Mouse (Mus musculus) bone marrow macrophage, adult 2 months (primary cell): ENCODE measurements at regions not wholly inside any gene's neighbourhood (a gene's known extent, or its start where the extent isn't known, plus 50 kb on each side); places are given as distances from the start of the nearest gene placed in this dataset.

ENCODE experiments used
- CTCF ChIP-seq: IDR thresholded peaks from 2 replicates; pipeline ENCODE4 v1.5.1; 2012; ENCODE audit warnings: low read depth, mild to moderate bottlenecking, low read length, moderate library complexity
- POLR2A ChIP-seq: IDR thresholded peaks from 2 replicates; pipeline ENCODE4 v1.6.1; 2012; ENCODE audit warnings: mild to moderate bottlenecking, low read depth, low read length, borderline replicate concordance

DNA sequence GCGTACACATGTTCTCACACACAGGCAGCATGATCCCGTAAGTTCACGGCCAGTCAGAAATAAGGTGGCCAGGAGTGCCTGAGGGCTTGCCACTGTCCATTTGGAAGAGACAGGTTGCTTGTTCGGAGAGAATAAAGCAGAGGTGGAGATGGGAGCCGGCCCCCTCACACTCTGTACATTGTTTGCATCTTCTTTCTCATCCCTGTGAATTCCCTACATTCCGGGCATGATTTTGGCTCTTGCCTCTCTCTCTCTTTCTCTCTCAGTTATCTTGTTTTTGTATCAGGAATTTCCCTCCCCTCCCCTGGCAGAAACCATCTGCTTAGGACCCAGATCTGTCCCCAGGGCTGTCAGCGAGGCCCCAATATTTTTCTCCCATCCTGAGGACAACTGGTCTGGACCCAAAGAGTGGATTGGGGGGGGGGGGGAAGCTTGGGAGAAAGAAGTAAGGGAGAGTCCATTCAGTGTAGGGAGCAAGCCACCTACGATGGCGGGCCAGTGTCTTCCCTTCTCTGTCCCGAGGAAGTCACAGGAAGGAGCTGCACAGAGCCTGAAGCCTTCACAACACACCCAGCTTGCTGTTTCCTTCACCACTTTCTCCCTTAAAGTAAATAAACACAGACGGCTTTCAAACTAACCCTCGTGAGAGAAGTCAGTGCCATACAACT, 540.2 kb downstream of the Ccdc171 start:
- TF ChIP-seq POLR2A (no peak), CTCF (no peak)
